Mouse (Mus musculus) cerebellum, adult 11 months (tissue): Measurements from ENCODE around the gene 1700023F06Rik.
"Not testable (repeated sequence)": the region's sequence is repeated elsewhere in the genome, so short reads cannot be mapped to it uniquely, and the experiment has no call there.

ENCODE experiments used
- DNase-seq: peaks from one replicate; pipeline ENCODE4 v3.0.0; 2022

1700023F06Rik gene

GRCm38 (mm10) chr11:103222718-103223117 lies 14.4 kb upstream of the 1700023F06Rik start:
- not testable (repeated sequence) for DNase-seq

- DNase-seq, result no peak
These were observed 13.1 kb upstream of the 1700023F06Rik start for GRCm38 (mm10) chr11:103221437-103221836.

GRCm38 (mm10) chr11:103219995-103220394 lies 11.6 kb upstream of the 1700023F06Rik start:
- no peak for DNase-seq

GRCm38 (mm10) chr11:103219259-103219658 lies 10.9 kb upstream of the 1700023F06Rik start:
- DNase-seq, result peak; percentile 34

- DNase-seq, result no peak
These were observed 10.2 kb upstream of the 1700023F06Rik start for GRCm38 (mm10) chr11:103218517-103218901.

GRCm38 (mm10) chr11:103217790-103218516 lies 9.6 kb upstream of the 1700023F06Rik start, which contains the start of gene Spata32:
Gene Spata32, minus strand, starts transcription at chr11:103218432.
- DNase-seq, result peak; percentile 84

- DNase-seq, result no peak
These were observed 7.0 kb upstream of the 1700023F06Rik start for GRCm38 (mm10) chr11:103215355-103215754.

GRCm38 (mm10) chr11:103213712-103214111 lies 5.4 kb upstream of the 1700023F06Rik start:
- no peak for DNase-seq

- DNase-seq, result no peak
These were observed 1.9 kb upstream of the 1700023F06Rik start for GRCm38 (mm10) chr11:103210291-103210690.

- DNase-seq, result no peak
These were observed 2.2 kb downstream of the 1700023F06Rik start for GRCm38 (mm10) chr11:103206203-103206602.

- no peak for DNase-seq
These were observed 6.0 kb downstream of the 1700023F06Rik start for GRCm38 (mm10) chr11:103202376-103202775.

GRCm38 (mm10) chr11:103201664-103202063 lies 6.7 kb downstream of the 1700023F06Rik start:
- peak; percentile 74 for DNase-seq

GRCm38 (mm10) chr11:103198911-103199803 lies 9.2 kb downstream of the 1700023F06Rik start:
- DNase-seq, result peak; percentile 88

GRCm38 (mm10) chr11:103198339-103198738 lies 10.0 kb downstream of the 1700023F06Rik start:
- peak; percentile 43 for DNase-seq

GRCm38 (mm10) chr11:103197340-103197739 lies 11.0 kb downstream of the 1700023F06Rik start:
- no peak for DNase-seq

GRCm38 (mm10) chr11:103195656-103196055 lies 12.7 kb downstream of the 1700023F06Rik start:
- DNase-seq, result no peak

- DNase-seq, result peak; percentile 55
These were observed 13.1 kb downstream of the 1700023F06Rik start for GRCm38 (mm10) chr11:103195236-103195635.

GRCm38 (mm10) chr11:103193825-103194168 lies 14.6 kb downstream of the 1700023F06Rik start:
- no peak for DNase-seq

- DNase-seq, result peak; percentile 79
These were observed 15.2 kb downstream of the 1700023F06Rik start for GRCm38 (mm10) chr11:103192956-103193824.

- DNase-seq, result peak; percentile 60
These were observed 16.0 kb downstream of the 1700023F06Rik start for GRCm38 (mm10) chr11:103192230-103192955.

- DNase-seq, result no peak
These were observed 23.5 kb downstream of the 1700023F06Rik start for GRCm38 (mm10) chr11:103184891-103185290.

- DNase-seq, result no peak
These were observed 26.4 kb downstream of the 1700023F06Rik start for GRCm38 (mm10) chr11:103181911-103182310.
